Mouse (Mus musculus): ENCODE results near the gene 5730522E02Rik.

- TF ChIP-seq CTCF (IDR thresholded peaks at IDR 0.05; ENCODE audit: extremely low read depth, insufficient read depth, insufficient read length, insufficient replicate concordance) = no peak
- no peak for TF ChIP-seq POLR2A (IDR thresholded peaks at IDR 0.05; ENCODE audit: low read depth, low read length)
These were observed 218.3 kb downstream of the 5730522E02Rik start for GRCm38 (mm10) chr11:25992216-25992615.
